Mouse (Mus musculus) erythroblast, embryonic 14.5 days (primary cell): ENCODE results near the gene Fcer1g.
"Not testable (repeated sequence)": the region's sequence is repeated elsewhere in the genome, so short reads cannot be mapped to it uniquely, and the experiment has no call there.

ENCODE experiments used
- GATA1 ChIP-seq: IDR thresholded peaks from 2 replicates; pipeline ENCODE4 v1.6.1; 2012; ENCODE audit warnings: low read length, inconsistent platforms, mixed read lengths
- TAL1 ChIP-seq: IDR thresholded peaks from 3 replicates; pipeline ENCODE4 v1.6.1; 2012; ENCODE audit warnings: low read length, inconsistent platforms, mixed read lengths

DNA sequence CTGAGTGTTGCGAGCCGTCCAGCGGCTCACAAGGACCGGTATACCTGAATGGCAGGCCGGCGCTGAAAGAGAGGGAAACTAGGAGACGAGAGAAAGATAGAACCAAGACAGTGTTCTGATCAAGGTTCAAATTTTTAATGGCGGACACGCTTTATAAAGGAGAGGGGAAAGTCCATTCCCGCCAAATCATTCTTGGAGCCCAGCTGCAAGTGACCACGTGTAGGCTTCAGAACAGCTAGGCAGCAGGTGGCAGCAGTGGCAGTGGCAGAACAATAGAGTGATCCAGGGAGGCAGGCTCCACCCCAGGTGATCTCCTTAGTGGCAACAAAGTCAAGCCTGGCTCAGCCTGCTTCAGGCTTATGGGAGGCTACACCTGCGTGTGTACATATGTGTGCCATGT lies 7.8 kb upstream of the Fcer1g start:
- TF ChIP-seq TAL1, GATA1: not testable (repeated sequence)
